Mouse (Mus musculus): ENCODE results near the gene Pcdh15. TPM values are rescaled to one million over a fixed set of nuclear protein-coding genes. Genes with fewer than 3 reads are reported as not detected.
A peak's percentile ranks its signal among the peaks of the same experiment; 100 is the strongest.

Gene Pcdh15
- polyA plus RNA-seq, 1 experiment from 2014 or later = 1.3 TPM

GRCm38 (mm10) chr10:73725566-73726240 lies 626.6 kb downstream of the Pcdh15 start:
- no peaks in the 10 kb centered on the region for H3K9me3 ChIP-seq
- no peak for ATAC-seq
- no peak overlapping the region for H3K4me2 ChIP-seq (replicated peaks)
- H3K27me3 ChIP-seq (replicated peaks) = no peaks in the 10 kb centered on the region
- H3K9ac ChIP-seq = no peak overlapping the region
- no peaks in the 10 kb centered on the region for H3K4me1 ChIP-seq (replicated peaks)
- 76% methylated on average over 7 of the region's 7 CpGs for WGBS
- H3K27ac ChIP-seq = no peak overlapping the region
- H3K4me3 ChIP-seq (replicated peaks) = no peak overlapping the region
- H3K36me3 ChIP-seq = no peaks in the 10 kb centered on the region

- WGBS = 77% methylated on average over 7 of the region's 7 CpGs
- Histone ChIP-seq H3K4me2 (replicated peaks) (no peak overlapping the region), H3K27ac (no peak overlapping the region), H3K4me3 (replicated peaks) (no peak overlapping the region), H3K27me3 (replicated peaks) (no peaks in the 10 kb centered on the region), H3K9ac (no peak overlapping the region), H3K4me1 (replicated peaks) (no peaks in the 10 kb centered on the region), H3K9me3 (no peaks in the 10 kb centered on the region), H3K36me3 (no peaks in the 10 kb centered on the region)
- peak; percentile 58; the same call in 1 of the 2 replicates for ATAC-seq
Measured at GRCm38 (mm10) chr10:73733246-73733645, 634.1 kb downstream of the Pcdh15 start.

GRCm38 (mm10) chr10:73749021-73749420 lies 649.9 kb downstream of the Pcdh15 start:
- H3K9me3 ChIP-seq = no peaks in the 10 kb centered on the region
- ATAC-seq = no peak
- H3K4me2 ChIP-seq (replicated peaks) = no peak overlapping the region
- 52% methylated on average over 2 of the region's 2 CpGs for WGBS
- H3K4me1 ChIP-seq (replicated peaks) = no peaks in the 10 kb centered on the region
- no peak overlapping the region for H3K27ac ChIP-seq
- H3K4me3 ChIP-seq (replicated peaks) = no peak overlapping the region
- no peaks in the 10 kb centered on the region for H3K36me3 ChIP-seq
- H3K9ac ChIP-seq = no peak overlapping the region
- no peaks in the 10 kb centered on the region for H3K27me3 ChIP-seq (replicated peaks)

- H3K4me2 ChIP-seq (replicated peaks) = no peak overlapping the region
- no peaks in the 10 kb centered on the region for H3K27me3 ChIP-seq (replicated peaks)
- no peak overlapping the region for H3K4me3 ChIP-seq (replicated peaks)
- WGBS = 36% methylated on average over 3 of the region's 3 CpGs
- no peaks in the 10 kb centered on the region for H3K4me1 ChIP-seq (replicated peaks)
- H3K9ac ChIP-seq = no peak overlapping the region
- ATAC-seq = no peak
- no peaks in the 10 kb centered on the region for H3K9me3 ChIP-seq
- H3K27ac ChIP-seq = no peak overlapping the region
- H3K36me3 ChIP-seq = no peaks in the 10 kb centered on the region
Measured at GRCm38 (mm10) chr10:73753876-73754275, 654.7 kb downstream of the Pcdh15 start.

GRCm38 (mm10) chr10:73782945-73783344 lies 683.8 kb downstream of the Pcdh15 start:
- WGBS = 51% methylated on average over 4 of the region's 4 CpGs

GRCm38 (mm10) chr10:73788163-73788562 lies 689.0 kb downstream of the Pcdh15 start:
- 45% methylated on average over 3 of the region's 3 CpGs for WGBS
- Histone ChIP-seq H3K4me2 (replicated peaks) (no peak overlapping the region), H3K27me3 (replicated peaks) (no peaks in the 10 kb centered on the region), H3K9me3 (no peaks in the 10 kb centered on the region), H3K36me3 (no peaks in the 10 kb centered on the region), H3K27ac (no peak overlapping the region), H3K4me1 (replicated peaks) (no peaks in the 10 kb centered on the region), H3K4me3 (replicated peaks) (no peak overlapping the region), H3K9ac (no peak overlapping the region)
- no peak; the same call in 1 of the 2 replicates for ATAC-seq

More at GRCm38 (mm10) chr10:73782945-73783344, 683.8 kb downstream of the Pcdh15 start:
- Histone ChIP-seq H3K4me2 (replicated peaks) (no peak overlapping the region), H3K9me3 (no peaks in the 10 kb centered on the region), H3K27me3 (replicated peaks) (no peaks in the 10 kb centered on the region), H3K9ac (no peak overlapping the region), H3K27ac (no peak overlapping the region), H3K4me1 (replicated peaks) (no peaks in the 10 kb centered on the region), H3K36me3 (no peaks in the 10 kb centered on the region), H3K4me3 (replicated peaks) (no peak overlapping the region)
- ATAC-seq = no peak

GRCm38 (mm10) chr10:73805069-73805468 lies 705.9 kb downstream of the Pcdh15 start:
- Histone ChIP-seq H3K4me1 (replicated peaks) (no peaks in the 10 kb centered on the region), H3K4me2 (replicated peaks) (no peak overlapping the region), H3K27me3 (replicated peaks) (no peaks in the 10 kb centered on the region), H3K4me3 (replicated peaks) (no peak overlapping the region), H3K36me3 (no peaks in the 10 kb centered on the region), H3K27ac (no peak overlapping the region), H3K9ac (no peak overlapping the region), H3K9me3 (no peaks in the 10 kb centered on the region)
- ATAC-seq = no peak
- WGBS = 90% methylated on average over 4 of the region's 4 CpGs

- Histone ChIP-seq H3K4me3 (replicated peaks) (no peak overlapping the region), H3K27me3 (replicated peaks) (no peaks in the 10 kb centered on the region), H3K27ac (no peak overlapping the region), H3K9ac (no peak overlapping the region), H3K4me2 (replicated peaks) (no peak overlapping the region), H3K36me3 (no peaks in the 10 kb centered on the region), H3K4me1 (replicated peaks) (no peaks in the 10 kb centered on the region), H3K9me3 (no peaks in the 10 kb centered on the region)
- 80% methylated on average over 8 of the region's 8 CpGs for WGBS
- ATAC-seq = no peak
Measured at GRCm38 (mm10) chr10:73812311-73812710, 713.2 kb downstream of the Pcdh15 start.

GRCm38 (mm10) chr10:73821657-73822583 lies 722.8 kb downstream of the Pcdh15 start:
- Histone ChIP-seq H3K4me1 (replicated peaks) (no peaks in the 10 kb centered on the region), H3K27me3 (replicated peaks) (peaks cover 4% of the 10 kb centered on the region; the same call in 1 of the 2 replicates), H3K36me3 (no peaks in the 10 kb centered on the region), H3K4me3 (replicated peaks) (no peak overlapping the region), H3K9ac (no peak overlapping the region), H3K9me3 (no peaks in the 10 kb centered on the region), H3K4me2 (replicated peaks) (peak overlapping the region; percentile 28; the same call in 1 of the 2 replicates), H3K27ac (no peak overlapping the region)
- WGBS = 38% methylated on average over 22 of the region's 22 CpGs
- ATAC-seq = no peak

- Histone ChIP-seq H3K36me3 (no peaks in the 10 kb centered on the region), H3K4me3 (replicated peaks) (no peak overlapping the region), H3K27me3 (replicated peaks) (peaks cover 4% of the 10 kb centered on the region; the same call in 1 of the 2 replicates), H3K27ac (no peak overlapping the region), H3K4me2 (replicated peaks) (no peak overlapping the region), H3K9ac (no peak overlapping the region), H3K9me3 (no peaks in the 10 kb centered on the region), H3K4me1 (replicated peaks) (no peaks in the 10 kb centered on the region)
- no peak for ATAC-seq
- 74% methylated on average over 4 of the region's 4 CpGs for WGBS
Measured at GRCm38 (mm10) chr10:73823214-73823613, 724.1 kb downstream of the Pcdh15 start.

GRCm38 (mm10) chr10:73826354-73826753 lies 727.2 kb downstream of the Pcdh15 start:
- H3K4me3 ChIP-seq (replicated peaks) = no peak overlapping the region; the same call in 1 of the 2 replicates
- WGBS = 33% methylated on average over 8 of the region's 8 CpGs
- H3K27me3 ChIP-seq (replicated peaks) = peaks cover 3% of the 10 kb centered on the region; the same call in 1 of the 2 replicates
- ATAC-seq = peak; percentile 65; the same call in 1 of the 2 replicates
- no peak overlapping the region for H3K27ac ChIP-seq
- H3K4me2 ChIP-seq (replicated peaks) = peak overlapping the region; percentile 24
- H3K9me3 ChIP-seq = no peaks in the 10 kb centered on the region
- no peak overlapping the region for H3K9ac ChIP-seq
- H3K36me3 ChIP-seq = no peaks in the 10 kb centered on the region
- no peaks in the 10 kb centered on the region for H3K4me1 ChIP-seq (replicated peaks)

- WGBS = 50% methylated on average over 2 of the region's 2 CpGs
- Histone ChIP-seq H3K4me2 (replicated peaks) (no peak overlapping the region), H3K27ac (no peak overlapping the region), H3K9ac (no peak overlapping the region), H3K36me3 (no peaks in the 10 kb centered on the region), H3K9me3 (no peaks in the 10 kb centered on the region), H3K4me3 (replicated peaks) (no peak overlapping the region), H3K27me3 (replicated peaks) (no peaks in the 10 kb centered on the region), H3K4me1 (replicated peaks) (no peaks in the 10 kb centered on the region)
- ATAC-seq = no peak
Measured at GRCm38 (mm10) chr10:73828781-73829180, 729.6 kb downstream of the Pcdh15 start.

All from intestine, embryonic 15.5 days (tissue).